Mouse (Mus musculus) heart, adult 18-20 months (tissue): ENCODE data around the gene Bhlhe40. TPM values are rescaled to one million over a fixed set of nuclear protein-coding genes. Genes with fewer than 3 reads are reported as not detected.

Source experiments
- DNase-seq, 2 experiments: peaks; one replicate each; pipeline ENCODE4 v3.0.0; 2021 to 2022; ENCODE audit warnings: mixed read lengths in 1 of 2
- total RNA-seq, 2 experiments: library from RNA; stranded (reverse); gene quantifications; 2 replicates each; pipeline ENCODE4 v1.2.3; 2021

Gene Bhlhe40
- total RNA-seq, 2 experiments from 2014 or later = 25.9 to 33.9 TPM

GRCm38 (mm10) chr6:108713175-108713974 lies 52.9 kb downstream of the Bhlhe40 start:
- DNase-seq = no peak

Other genes starting within 250 kb of the Bhlhe40 start
- 100 to 1,000 TPM in 1 of 2 experiments, 10 to 100 TPM in 1; 97.1 to 101 TPM for gene Arl8b, start 122.5 kb downstream of the Bhlhe40 start, total RNA-seq
- gene Edem1, start 168.0 kb downstream of the Bhlhe40 start, total RNA-seq = 10 to 100 TPM; 11.7 to 18.7 TPM